Mouse (Mus musculus) ES-E14 (cell line): ENCODE measurements around the gene Tead1. TPM values are rescaled to one million over a fixed set of nuclear protein-coding genes. Genes with fewer than 3 reads are reported as not detected.

Source experiments
- DNase-seq: peaks from one replicate; pipeline ENCODE4 v3.0.0-alpha.2; 2013; ENCODE audit warnings: low read depth, low spot score
- H3K27ac ChIP-seq: 2 replicates; pipeline ENCODE4 v1.5.1; 2012; ENCODE audit warnings: low read depth, mild to moderate bottlenecking, low read length, moderate library complexity, mixed read lengths; ENCODE audit not compliant: poor library complexity, insufficient read depth, severe bottlenecking
- H3K36me3 ChIP-seq: 2 replicates; pipeline ENCODE4 v1.6.1; 2012; ENCODE audit warnings: mild to moderate bottlenecking, low read length, moderate library complexity, mixed read lengths; ENCODE audit not compliant: control insufficient read depth, poor library complexity, insufficient read depth, severe bottlenecking
- H3K4me1 ChIP-seq, 2 experiments: fragments of 150-350 bp in 1 of 2; sonication (generic) in 1 of 2; 2 replicates each; pipeline ENCODE4 v1.6.1; 2012; ENCODE audit warnings: low read length in 2 of 2, mild to moderate bottlenecking in 1 of 2, mixed read lengths in 1 of 2; ENCODE audit not compliant: control insufficient read depth in 2 of 2, insufficient read depth in 2 of 2, poor library complexity in 1 of 2
- H3K4me3 ChIP-seq, 2 experiments: fragments of 150-350 bp in 1 of 2; sonication (generic) in 1 of 2; 2 replicates each; pipeline ENCODE4 v1.5.1; 2012; ENCODE audit warnings: low read length in 2 of 2, low read depth in 1 of 2, mild to moderate bottlenecking in 1 of 2, mixed read lengths in 1 of 2; ENCODE audit not compliant: insufficient read depth in 1 of 2, poor library complexity in 1 of 2, severe bottlenecking in 1 of 2
- H3K9ac ChIP-seq: 2 replicates; pipeline ENCODE4 v1.6.1; 2012; ENCODE audit warnings: low read depth, mild to moderate bottlenecking, low read length, mixed read lengths; ENCODE audit not compliant: poor library complexity, insufficient read depth, severe bottlenecking
- H3K9me3 ChIP-seq: fragments of 150-350 bp; sonication (generic); 2 replicates; pipeline ENCODE4 v1.6.1; 2012; ENCODE audit warnings: low read depth, mild to moderate bottlenecking, low read length; ENCODE audit not compliant: control insufficient read depth, insufficient read depth
- CHD2 ChIP-seq: IDR thresholded peaks from 2 replicates; pipeline ENCODE4 v1.6.1; 2014; ENCODE audit warnings: mild to moderate bottlenecking, low read depth, low read length, inconsistent platforms
- HCFC1 ChIP-seq: IDR thresholded peaks from 2 replicates; pipeline ENCODE4 v1.6.1; 2012; ENCODE audit warnings: low read length, inconsistent platforms, borderline replicate concordance; ENCODE audit not compliant: insufficient read depth
- MAFK ChIP-seq: IDR thresholded peaks from 2 replicates; pipeline ENCODE4 v1.6.1; 2014; ENCODE audit warnings: mild to moderate bottlenecking, low read depth, low read length, inconsistent platforms; ENCODE audit not compliant: insufficient read depth
- ZC3H11A ChIP-seq: IDR thresholded peaks from 2 replicates; pipeline ENCODE4 v1.6.1; 2012; ENCODE audit warnings: low read depth, mild to moderate bottlenecking, inconsistent platforms, low read length, borderline replicate concordance
- ZNF384 ChIP-seq: IDR thresholded peaks from 2 replicates; pipeline ENCODE4 v1.6.1; 2012; ENCODE audit warnings: low read depth, low read length, inconsistent platforms
- in situ Hi-C, 2 experiments: fragments of 600-800 bp; cut with MboI; formaldehyde crosslinking; loops; one replicate each; pipeline ENCODE4 v1.15.1; 2025; ENCODE audit warnings: low sequenced_read_pairs in 2 of 2, inconsistent platforms in 1 of 2; ENCODE audit not compliant: unreplicated experiment in 2 of 2
- total RNA-seq: library from RNA; depleted of rRNA; stranded (reverse); fragments of 300-350 nt; gene quantifications from 2 replicates; pipeline ENCODE4 v1.2.3, GENCODE M21; 2012

Gene Tead1
- total RNA-seq, 1 experiment: 90.5 TPM

DNA sequence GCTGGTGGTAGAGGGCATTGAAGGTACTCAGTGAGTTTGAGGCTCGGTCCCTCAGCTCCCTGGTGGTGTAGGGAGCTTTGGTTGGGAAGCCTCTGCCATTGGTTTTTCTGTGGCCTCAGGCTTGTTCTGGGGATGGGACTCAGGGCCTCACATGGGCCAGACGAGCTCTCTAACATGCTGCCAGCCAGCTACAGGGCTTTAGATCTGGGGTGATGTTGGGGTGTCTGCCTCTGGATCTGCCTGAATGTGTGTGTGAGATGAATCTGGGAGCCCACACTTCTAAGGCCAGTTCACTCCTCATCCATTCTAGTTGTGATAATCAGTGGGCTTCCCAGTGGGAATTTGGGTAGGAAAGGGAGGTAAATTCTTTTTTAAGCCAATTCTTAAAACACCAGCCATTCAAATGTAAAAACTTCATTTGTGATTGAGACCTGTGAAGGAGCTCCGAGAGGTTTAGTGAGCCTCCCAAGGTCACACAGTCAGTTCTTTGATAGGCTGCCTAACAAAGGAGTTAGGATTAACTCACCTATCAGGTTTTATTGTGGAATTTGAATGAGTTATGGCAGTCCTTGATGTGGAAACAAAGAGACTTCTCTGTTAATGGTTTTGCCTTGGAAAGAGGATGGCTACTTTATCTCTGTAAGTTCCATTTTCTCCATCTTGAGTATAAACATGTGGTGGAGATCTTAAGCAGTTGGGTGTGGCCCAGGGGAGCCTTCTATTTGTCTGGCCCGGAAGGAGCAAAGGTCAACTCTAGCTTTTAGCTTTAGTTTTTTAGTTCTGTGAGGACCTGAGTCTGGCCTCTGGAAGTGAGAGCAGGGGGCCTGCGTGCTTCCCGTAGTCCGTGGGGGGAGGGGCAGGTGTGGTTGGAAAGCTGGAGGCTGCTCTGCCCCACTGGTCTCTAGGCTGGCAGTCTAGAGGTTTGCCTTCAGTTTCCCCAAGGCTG is 12.0 kb downstream of the Tead1 start:
- in situ Hi-C loops: no loop called here
- peak; percentile 96 for DNase-seq
- TF ChIP-seq CHD2 (no peak), HCFC1 (peak; percentile 59; the same call in 1 of the 2 replicates), ZC3H11A (peak; percentile 8; the same call in 1 of the 2 replicates), ZNF384 (no peak), MAFK (no peak)
- Histone ChIP-seq H3K27ac (peak overlapping the region; percentile 98), H3K9me3 (no peaks in the 10 kb centered on the region), H3K9ac (peak overlapping the region; percentile 69), H3K36me3 (no peaks in the 10 kb centered on the region), H3K4me1 (peaks cover 32 to 55% of the 10 kb centered on the region in 2 experiments), H3K4me3 (peak overlapping the region; percentile 38 to 43)

DNA sequence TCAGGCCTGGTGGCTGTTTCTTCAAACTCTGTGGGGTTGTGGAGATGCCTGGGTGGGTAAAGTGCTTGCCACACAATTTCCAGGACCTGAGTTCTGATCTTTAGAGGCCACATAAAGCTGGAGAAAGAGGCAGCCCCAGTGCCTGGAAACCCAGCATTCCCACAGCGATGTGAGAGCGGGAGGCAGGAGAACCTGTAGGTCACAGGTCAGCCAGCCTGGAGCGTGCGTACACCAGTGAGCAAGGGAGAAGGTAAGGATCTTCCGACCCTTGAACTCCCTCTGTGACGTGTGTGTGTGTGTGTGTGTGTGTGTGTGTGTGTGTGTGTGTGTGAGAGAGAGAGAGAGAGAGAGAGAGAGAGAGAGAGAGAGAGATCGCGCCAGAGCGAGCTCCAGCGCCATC is 14.4 kb downstream of the Tead1 start:
- TF ChIP-seq MAFK (no peak), CHD2 (no peak), HCFC1 (no peak), ZC3H11A (no peak), ZNF384 (no peak)
- Histone ChIP-seq H3K36me3 (no peaks in the 10 kb centered on the region), H3K4me1 (peaks cover 43 to 60% of the 10 kb centered on the region in 2 experiments), H3K27ac (no peak overlapping the region), H3K9ac (peak overlapping the region; percentile 28; the same call in 1 of the 2 replicates), H3K9me3 (no peaks in the 10 kb centered on the region), H3K4me3 (peak overlapping the region in 1 of 2 experiments; percentile 31; a peak in 2 of 4 replicates)
- no peak for DNase-seq
- in situ Hi-C loops: no loop called here

DNA sequence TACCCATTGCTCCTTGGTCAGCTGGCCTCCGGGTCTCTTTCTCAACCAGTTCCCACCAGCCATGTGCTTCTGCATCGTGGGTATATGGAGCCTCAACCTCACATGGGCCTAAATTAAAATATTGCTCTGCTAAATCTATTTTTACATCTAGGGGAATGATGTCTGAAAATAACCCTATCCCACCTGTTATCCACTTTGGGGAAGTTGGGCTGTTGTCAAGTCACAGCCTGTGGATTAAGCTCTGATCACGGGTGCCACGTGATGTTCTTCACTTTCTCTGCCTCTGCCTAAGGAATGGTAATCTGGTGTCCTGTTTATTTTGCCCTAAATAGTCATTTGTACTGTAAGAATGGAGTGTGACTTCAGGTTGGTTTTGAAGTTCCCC is 17.7 kb downstream of the Tead1 start:
- no peak for DNase-seq
- in situ Hi-C loops: no loop called here
- H3K9me3 ChIP-seq: no peaks in the 10 kb centered on the region
- H3K36me3 ChIP-seq: no peaks in the 10 kb centered on the region
- no peak overlapping the region for H3K4me3 ChIP-seq
- TF ChIP-seq HCFC1 (no peak), CHD2 (no peak), ZC3H11A (no peak), ZNF384 (no peak)
- peaks cover 47 to 58% of the 10 kb centered on the region in 2 experiments for H3K4me1 ChIP-seq
- H3K27ac ChIP-seq: no peak overlapping the region
- H3K9ac ChIP-seq: no peak overlapping the region

DNA sequence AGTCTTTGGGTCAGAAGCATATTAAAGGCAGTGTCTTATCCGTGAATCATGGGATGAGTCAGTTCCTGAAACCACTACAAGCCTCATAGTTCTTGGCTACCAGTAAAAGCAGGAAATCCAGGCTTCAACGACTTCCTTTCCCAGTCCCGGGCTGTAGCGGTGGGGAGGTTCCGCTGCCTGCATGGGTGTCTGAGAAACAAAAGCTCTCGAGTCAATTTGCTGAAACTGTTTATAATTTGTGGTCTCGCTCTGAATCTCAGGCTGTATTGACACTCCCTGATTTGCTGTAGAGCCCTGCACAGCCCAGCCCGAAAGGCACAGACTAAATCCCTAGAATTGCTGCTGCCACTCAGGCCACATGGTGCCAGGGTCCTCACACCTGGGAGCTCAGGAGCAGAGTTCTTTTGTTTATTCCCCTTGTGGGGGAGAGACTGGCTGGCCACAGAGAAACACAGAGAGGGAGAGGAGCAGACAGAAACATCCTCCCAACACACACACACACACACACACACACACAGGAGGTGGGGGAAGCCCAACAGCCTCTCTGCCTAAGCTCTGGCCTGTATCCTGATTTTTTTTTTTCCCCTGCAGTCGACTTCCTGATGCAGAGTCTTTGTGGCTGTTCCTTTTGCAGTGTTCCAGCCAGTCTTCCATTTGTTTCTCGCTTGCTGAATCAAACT is 18.2 kb downstream of the Tead1 start:
- Histone ChIP-seq H3K4me3 (no peak overlapping the region), H3K9me3 (no peaks in the 10 kb centered on the region), H3K9ac (no peak overlapping the region), H3K36me3 (no peaks in the 10 kb centered on the region), H3K27ac (0 out of 2 replicates have a peak overlapping the region, but pooled peaks have one; percentile 1), H3K4me1 (peaks cover 45 to 52% of the 10 kb centered on the region in 2 experiments)
- TF ChIP-seq HCFC1 (no peak), MAFK (no peak), CHD2 (no peak), ZC3H11A (no peak), ZNF384 (no peak)
- in situ Hi-C loops: no loop called here
- no peak for DNase-seq
